Mouse (Mus musculus) lung, postnatal 14 days (tissue): ENCODE data around the gene 2900026A02Rik.

Experiments
- DNase-seq: peaks from one replicate; pipeline ENCODE4 v3.0.0; 2021

Gene 2900026A02Rik

GRCm38 (mm10) chr5:113145171-113145570 is 75.9 kb downstream of the 2900026A02Rik start:
- DNase-seq: no peak

- DNase-seq: peak; percentile 46
These were observed 78.5 kb downstream of the 2900026A02Rik start for GRCm38 (mm10) chr5:113142486-113142885.

- no peak for DNase-seq
These were observed 79.0 kb downstream of the 2900026A02Rik start for GRCm38 (mm10) chr5:113142018-113142417.

- no peak for DNase-seq
These were observed 80.2 kb downstream of the 2900026A02Rik start for GRCm38 (mm10) chr5:113140872-113141271.

- DNase-seq: no peak
These were observed 81.0 kb downstream of the 2900026A02Rik start for GRCm38 (mm10) chr5:113140051-113140450.

GRCm38 (mm10) chr5:113139064-113139726 is 81.8 kb downstream of the 2900026A02Rik start:
- DNase-seq: no peak

- DNase-seq: peak; percentile 74
These were observed 82.5 kb downstream of the 2900026A02Rik start for GRCm38 (mm10) chr5:113138319-113139063.

GRCm38 (mm10) chr5:113137691-113138318 is 83.2 kb downstream of the 2900026A02Rik start:
- peak; percentile 23 for DNase-seq

- DNase-seq: peak; percentile 55
These were observed 84.0 kb downstream of the 2900026A02Rik start for GRCm38 (mm10) chr5:113136951-113137487.

GRCm38 (mm10) chr5:113135513-113135912 is 85.5 kb downstream of the 2900026A02Rik start:
- DNase-seq: no peak

- DNase-seq: no peak
These were observed 87.0 kb downstream of the 2900026A02Rik start for GRCm38 (mm10) chr5:113133722-113134710.

- peak; percentile 64 for DNase-seq
These were observed 88.0 kb downstream of the 2900026A02Rik start for GRCm38 (mm10) chr5:113133080-113133491.

- DNase-seq: peak; percentile 48
These were observed 88.4 kb downstream of the 2900026A02Rik start for GRCm38 (mm10) chr5:113132635-113133041.

GRCm38 (mm10) chr5:113128426-113128825 is 92.6 kb downstream of the 2900026A02Rik start:
- DNase-seq: no peak

GRCm38 (mm10) chr5:113126476-113126875 is 94.6 kb downstream of the 2900026A02Rik start:
- DNase-seq: no peak

GRCm38 (mm10) chr5:113123693-113124092 is 97.3 kb downstream of the 2900026A02Rik start:
- DNase-seq: no peak

- DNase-seq: no peak
These were observed 98.5 kb downstream of the 2900026A02Rik start for GRCm38 (mm10) chr5:113122326-113123054.

GRCm38 (mm10) chr5:113121591-113121875 is 99.5 kb downstream of the 2900026A02Rik start:
- DNase-seq: no peak

- no peak for DNase-seq
These were observed 100.1 kb downstream of the 2900026A02Rik start for GRCm38 (mm10) chr5:113120741-113121590.

- no peak for DNase-seq
These were observed 101.1 kb downstream of the 2900026A02Rik start for GRCm38 (mm10) chr5:113119861-113120465.
